Mouse (Mus musculus): ENCODE results near the gene Reln.

DNA sequence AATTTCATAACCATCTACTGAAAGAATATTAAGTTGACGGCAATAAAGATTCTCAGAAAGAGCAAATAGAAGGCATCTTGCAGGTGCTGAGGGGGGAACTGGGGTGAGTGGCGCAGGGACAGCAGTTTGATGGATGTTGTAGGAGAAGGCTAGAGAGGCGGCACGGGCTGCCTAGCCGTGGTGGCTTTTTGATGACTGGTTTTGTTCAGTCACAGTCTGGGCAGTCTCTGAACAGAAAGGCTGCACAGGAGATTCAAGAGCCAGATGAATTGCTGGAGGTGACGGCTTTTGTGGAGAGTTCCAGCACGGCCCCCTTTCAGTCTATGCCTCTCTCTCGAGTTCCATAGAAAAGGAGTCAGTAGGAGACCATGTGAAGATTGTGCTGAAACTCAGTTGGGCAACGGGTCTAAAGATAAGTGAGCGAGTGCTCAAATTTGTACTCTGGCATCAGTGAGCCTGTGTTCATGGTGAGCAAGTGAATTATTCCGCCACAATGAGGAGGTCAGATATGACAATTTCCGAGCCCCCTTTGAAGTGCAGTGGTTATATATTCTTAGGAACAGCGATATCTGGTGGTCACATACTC lies 409.6 kb downstream of the Reln start:
- TF ChIP-seq POLR2A (IDR thresholded peaks at IDR 0.05; ENCODE audit: borderline replicate concordance, extremely low read depth, low read depth, low read length) (no peak), CTCF (IDR thresholded peaks at IDR 0.05; ENCODE audit: insufficient read depth, low read length) (no peak)
